29 mouse cellular contexts compared by ENCODE assay signal in the genomic region with DNA sequence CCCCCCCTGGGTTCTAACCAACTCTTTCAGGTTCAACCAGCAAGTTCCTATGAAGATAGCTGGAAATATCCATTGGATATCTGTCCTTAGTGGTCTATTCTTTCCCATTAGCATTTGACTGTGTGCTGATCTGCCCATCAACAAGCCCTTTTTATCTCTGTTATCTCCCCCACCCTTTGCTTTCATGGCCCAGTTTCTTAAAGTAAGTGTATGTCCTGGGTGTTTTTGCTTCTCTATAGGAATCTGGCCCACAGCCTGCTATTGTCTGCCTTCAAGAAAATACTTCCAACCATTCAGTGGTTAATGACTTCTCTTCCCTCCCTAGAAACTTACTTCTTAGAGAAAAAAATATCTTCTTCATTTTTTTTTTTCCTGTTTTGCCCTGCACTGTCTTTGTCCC.
"Had no signal": no experiment of that assay in that cellular context is flagged by ENCODE, and none has a peak within 500 bp of the region (broad histone marks: within the 10 kb centered on the region; RNA-seq: fewer than 3 reads in every experiment).

No protein-coding gene starts in this region.

- H3K4me1 ChIP-seq: heart, embryonic 13.5 days; heart, embryonic 15.5 days; hindbrain, embryonic 10.5 days; hindbrain, embryonic 12.5 days; hindbrain, embryonic 13.5 days; hindbrain, embryonic 15.5 days; intestine, embryonic 15.5 days; kidney, embryonic 15.5 days had no signal

- H3K9me3 ChIP-seq: heart, embryonic 13.5 days; heart, embryonic 15.5 days; hindbrain, embryonic 10.5 days; hindbrain, embryonic 12.5 days; hindbrain, embryonic 13.5 days; hindbrain, embryonic 15.5 days; intestine, embryonic 15.5 days; kidney, embryonic 15.5 days had no signal

- H3K36me3 ChIP-seq: heart, embryonic 13.5 days; heart, embryonic 15.5 days; hindbrain, embryonic 10.5 days; hindbrain, embryonic 12.5 days; hindbrain, embryonic 13.5 days; hindbrain, embryonic 15.5 days; intestine, embryonic 15.5 days; kidney, embryonic 15.5 days had no signal

- H3K4me3 ChIP-seq: heart, embryonic 13.5 days; heart, embryonic 15.5 days; hindbrain, embryonic 10.5 days; hindbrain, embryonic 12.5 days; hindbrain, embryonic 13.5 days; hindbrain, embryonic 15.5 days; intestine, embryonic 15.5 days; kidney, embryonic 15.5 days; layer of hippocampus, adult 2 months; left cerebral cortex, adult 2 months had no signal

- DNase-seq: heart, postnatal 10 days; heart, postnatal 14 days; heart, postnatal 36 days; heart, postnatal 4 days; kidney, adult 11 months; kidney, adult 18-20 months; kidney, adult 2 months; kidney, adult 8-10 months; kidney, adult 9 months; kidney, postnatal 10 days; kidney, postnatal 14 days; kidney, postnatal 25 days; kidney, postnatal 36 days; kidney, postnatal 4 days; layer of hippocampus, adult 9-11 months; layer of hippocampus, postnatal 36 days had no signal

- H3K9ac ChIP-seq: heart, embryonic 13.5 days; heart, embryonic 15.5 days; hindbrain, embryonic 12.5 days; hindbrain, embryonic 13.5 days; hindbrain, embryonic 14.5 days; hindbrain, embryonic 15.5 days; intestine, embryonic 15.5 days; kidney, embryonic 15.5 days had no signal

- H3K27ac ChIP-seq: heart, embryonic 13.5 days; heart, embryonic 15.5 days; hindbrain, embryonic 10.5 days; hindbrain, embryonic 12.5 days; hindbrain, embryonic 13.5 days; hindbrain, embryonic 14.5 days; hindbrain, embryonic 15.5 days; hindbrain, postnatal 0 days; intestine, embryonic 15.5 days; kidney, embryonic 15.5 days; kidney, postnatal 0 days; layer of hippocampus, adult 2 months; left cerebral cortex, adult 2 months had no signal
